Mouse (Mus musculus) lung, embryonic 14.5 days (tissue): ENCODE measurements at regions not wholly inside any gene's neighbourhood (a gene's known extent, or its start where the extent isn't known, plus 50 kb on each side); places are given as distances from the start of the nearest gene placed in this dataset.
A peak's percentile ranks its signal among the peaks of the same experiment; 100 is the strongest.

Source experiments
- ATAC-seq: fragments of 200-750 bp; cut with Nextera tagmentation; 2 replicates; pipeline ENCODE4 v1.8.0; 2017; ENCODE audit warnings: mild to moderate bottlenecking, moderate TSS enrichment, moderate library complexity; ENCODE audit not compliant: insufficient read depth
- DNase-seq: peaks from one replicate; pipeline ENCODE4 v3.0.0-alpha.2; 2015
- H3K27ac ChIP-seq: fragments of 300-500 bp; sonication (generic); 2 replicates; pipeline ENCODE4 v1.5.1; 2014; ENCODE audit warnings: low read depth, mild to moderate bottlenecking, moderate library complexity
- H3K27me3 ChIP-seq: fragments of 300-500 bp; sonication (generic); 2 replicates; pipeline ENCODE4 v1.6.1; 2014; ENCODE audit warnings: low read length, control low read depth; ENCODE audit not compliant: insufficient read depth
- H3K36me3 ChIP-seq: fragments of 300-500 bp; sonication (generic); 2 replicates; pipeline ENCODE4 v1.6.1; 2014; ENCODE audit warnings: control low read depth; ENCODE audit not compliant: insufficient read depth
- H3K4me1 ChIP-seq: fragments of 300-500 bp; sonication (generic); 2 replicates; pipeline ENCODE4 v1.6.1; 2014; ENCODE audit warnings: antibody characterized with exemption, control low read depth; ENCODE audit not compliant: insufficient read depth
- H3K4me2 ChIP-seq: fragments of 300-500 bp; sonication (generic); 2 replicates; pipeline ENCODE4 v1.6.1; 2014; ENCODE audit warnings: mild to moderate bottlenecking
- H3K4me3 ChIP-seq: fragments of 300-500 bp; sonication (generic); 2 replicates; pipeline ENCODE4 v1.5.1; 2014; ENCODE audit warnings: low read depth, low read length
- H3K9ac ChIP-seq: fragments of 300-500 bp; sonication (generic); 2 replicates; pipeline ENCODE4 v1.6.1; 2014
- H3K9me3 ChIP-seq: fragments of 300-500 bp; sonication (generic); 2 replicates; pipeline ENCODE4 v1.6.1; 2016; ENCODE audit warnings: low read depth, low read length, control low read depth
- CTCF ChIP-seq: IDR thresholded peaks from 2 replicates; pipeline ENCODE4 v1.5.1; 2016; ENCODE audit warnings: antibody characterized with exemption, low read depth
- WGBS: fragments of 180-500 bp; shearing (Covaris S2); extraction: QIAGEN DNeasy Blood & Tissue Kit; methylation state at CpG from one replicate; pipeline ENCODE4 v1.1.7; 2014; 5-methylcytosine and 5-hydroxymethylcytosine counted together

DNA sequence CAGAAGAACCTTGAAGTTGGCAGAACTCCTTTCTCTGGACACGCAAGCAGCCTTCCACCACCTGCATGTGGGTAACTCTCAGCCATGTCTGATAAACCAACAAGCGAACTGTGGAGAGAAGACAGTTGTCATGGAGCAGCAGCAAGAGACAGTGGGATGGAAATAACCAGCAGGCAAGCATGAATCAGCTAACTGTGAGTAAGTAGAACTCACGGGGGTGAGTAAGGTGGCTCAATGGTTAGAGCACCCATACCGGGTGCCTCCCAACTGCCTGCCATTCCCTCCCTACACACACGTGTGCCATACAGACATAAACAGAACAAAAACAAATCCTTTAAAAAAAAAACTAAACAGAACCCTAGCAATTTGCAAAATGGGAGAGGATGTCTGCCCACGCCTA is 191.5 kb downstream of the Cdc5l start:
- 86% methylated on average over 6 of the region's 6 CpGs for WGBS
- no peak overlapping the region for H3K9ac ChIP-seq
- H3K27me3 ChIP-seq: no peaks in the 10 kb centered on the region; the same call in 1 of the 2 replicates

DNA sequence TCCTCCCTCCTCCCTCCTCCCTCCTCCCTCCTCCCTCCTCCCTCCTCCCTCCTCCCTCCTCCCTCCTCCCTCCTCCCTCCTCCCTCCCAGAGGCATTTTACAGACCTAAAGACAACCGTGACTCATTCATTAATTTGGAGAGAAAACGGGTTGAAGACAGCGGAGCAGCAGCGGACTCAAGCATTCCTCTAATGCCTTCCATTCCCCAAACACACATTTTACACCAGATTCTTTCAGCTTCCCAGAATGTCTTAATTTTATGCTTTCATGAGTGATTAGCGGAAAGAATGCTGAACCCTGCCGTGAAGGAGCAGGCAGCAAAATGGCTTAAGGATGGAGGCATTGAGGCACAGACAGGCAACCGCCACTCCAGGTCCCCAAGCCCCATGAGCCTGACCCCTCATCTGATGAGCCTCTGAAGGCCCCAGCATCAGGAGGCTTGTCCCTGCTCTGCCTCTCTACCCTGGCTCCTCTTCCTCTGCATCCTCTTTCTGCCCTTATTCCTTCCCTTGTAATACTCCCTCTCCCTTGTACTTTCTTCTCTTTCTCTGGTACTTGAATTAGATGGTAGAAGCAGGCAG is 192.5 kb downstream of the Cdc5l start:
- peaks cover 4% of the 10 kb centered on the region; the same call in 1 of the 2 replicates for H3K9me3 ChIP-seq
- no peak overlapping the region for H3K27ac ChIP-seq
- H3K9ac ChIP-seq: no peak overlapping the region
- H3K4me2 ChIP-seq: no peak overlapping the region
- H3K36me3 ChIP-seq: no peaks in the 10 kb centered on the region
- no peak for TF ChIP-seq CTCF
- no peak overlapping the region for H3K4me3 ChIP-seq
- ATAC-seq (no peak), DNase-seq (no peak)
- peaks cover 4% of the 10 kb centered on the region; the same call in 1 of the 2 replicates for H3K4me1 ChIP-seq
- 43% methylated on average over 7 of the region's 7 CpGs for WGBS
- H3K27me3 ChIP-seq: no peaks in the 10 kb centered on the region; the same call in 1 of the 2 replicates

More for the DNA sequence above, 191.5 kb downstream of the Cdc5l start:
- Histone ChIP-seq H3K4me3 (no peak overlapping the region), H3K4me2 (no peak overlapping the region), H3K4me1 (peaks cover 4% of the 10 kb centered on the region; the same call in 1 of the 2 replicates), H3K27ac (no peak overlapping the region), H3K36me3 (no peaks in the 10 kb centered on the region), H3K9me3 (peaks cover 2% of the 10 kb centered on the region; the same call in 1 of the 2 replicates)
- TF ChIP-seq CTCF: no peak
- DNase-seq: no peak
- no peak for ATAC-seq

GRCm38 (mm10) chr17:45240545-45240944 is 193.0 kb downstream of the Cdc5l start:
- no peak overlapping the region for H3K4me2 ChIP-seq
- H3K27ac ChIP-seq: no peak overlapping the region
- ATAC-seq (no peak), DNase-seq (peak; percentile 49)
- peaks cover 4% of the 10 kb centered on the region; the same call in 1 of the 2 replicates for H3K4me1 ChIP-seq
- H3K9me3 ChIP-seq: peaks cover 4% of the 10 kb centered on the region; the same call in 1 of the 2 replicates
- no peak for TF ChIP-seq CTCF
- H3K27me3 ChIP-seq: no peaks in the 10 kb centered on the region; the same call in 1 of the 2 replicates
- 46% methylated on average over 6 of the region's 6 CpGs for WGBS
- no peak overlapping the region for H3K9ac ChIP-seq
- H3K36me3 ChIP-seq: no peaks in the 10 kb centered on the region
- no peak overlapping the region for H3K4me3 ChIP-seq

- no peak for DNase-seq
- H3K4me2 ChIP-seq: no peak overlapping the region
- H3K36me3 ChIP-seq: no peaks in the 10 kb centered on the region
- no peak for ATAC-seq
- H3K9ac ChIP-seq: no peak overlapping the region
- H3K4me3 ChIP-seq: no peak overlapping the region
- H3K9me3 ChIP-seq: peaks cover 4% of the 10 kb centered on the region; the same call in 1 of the 2 replicates
- WGBS: 79% methylated on average over 1 of the region's 1 CpGs
- no peaks in the 10 kb centered on the region for H3K4me1 ChIP-seq
- peak; percentile 52 for TF ChIP-seq CTCF
- no peaks in the 10 kb centered on the region for H3K27me3 ChIP-seq
- H3K27ac ChIP-seq: no peak overlapping the region
Measured at GRCm38 (mm10) chr17:45237246-45237645, 196.3 kb downstream of the Cdc5l start.

- TF ChIP-seq CTCF: no peak
- peaks cover 4% of the 10 kb centered on the region; the same call in 1 of the 2 replicates for H3K9me3 ChIP-seq
- H3K27me3 ChIP-seq: no peaks in the 10 kb centered on the region
- no peak overlapping the region for H3K9ac ChIP-seq
- DNase-seq (no peak), ATAC-seq (no peak)
- H3K36me3 ChIP-seq: no peaks in the 10 kb centered on the region
- no peaks in the 10 kb centered on the region for H3K4me1 ChIP-seq
- 74% methylated on average over 7 of the region's 7 CpGs for WGBS
- H3K27ac ChIP-seq: no peak overlapping the region
- H3K4me3 ChIP-seq: no peak overlapping the region
- H3K4me2 ChIP-seq: no peak overlapping the region
Measured at GRCm38 (mm10) chr17:45235401-45235800, 198.1 kb downstream of the Cdc5l start.

DNA sequence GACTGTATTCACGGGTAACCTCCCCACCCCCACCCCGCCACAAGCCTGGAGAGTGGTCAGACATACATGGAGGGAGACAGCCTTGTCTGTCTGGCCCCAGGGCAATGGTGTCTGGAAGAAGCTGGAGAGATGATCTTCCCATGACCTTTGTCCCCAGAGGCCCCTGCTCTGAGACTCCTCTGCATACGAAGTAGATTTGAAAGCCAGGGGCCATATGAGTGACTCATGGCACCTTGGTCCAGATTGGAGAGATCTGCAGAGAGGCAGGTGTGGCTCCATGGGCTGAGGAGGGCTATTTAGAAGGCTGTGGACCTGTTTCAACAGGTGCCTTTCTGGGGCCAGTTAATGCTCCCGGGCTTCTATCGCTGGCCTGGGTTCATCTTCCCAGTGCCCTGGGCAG is 200.7 kb downstream of the Cdc5l start:
- H3K4me1 ChIP-seq: no peaks in the 10 kb centered on the region
- 66% methylated on average over 5 of the region's 5 CpGs for WGBS
- no peak for ATAC-seq

DNA sequence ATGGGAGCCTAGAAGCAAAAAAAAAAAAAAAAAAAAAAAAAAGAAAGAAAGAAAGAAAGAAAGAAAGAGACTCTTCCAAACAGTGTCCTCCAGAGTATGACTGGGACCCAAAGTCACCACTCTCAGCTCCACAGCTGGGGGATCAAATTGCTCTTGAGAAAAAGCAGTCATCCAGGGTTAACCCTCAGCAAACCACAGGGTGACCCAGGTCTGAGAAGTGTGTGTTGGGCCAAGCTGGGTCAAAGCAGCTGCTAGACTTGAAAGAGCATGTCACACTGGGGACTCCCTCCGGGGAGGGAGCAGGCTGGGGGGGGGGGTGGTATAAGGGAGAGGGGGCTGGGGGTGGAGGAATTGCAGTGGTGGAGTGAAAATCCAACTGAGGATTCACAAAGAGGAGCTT is 206.3 kb downstream of the Cdc5l start:
- peak; percentile 17; the same call in 1 of the 2 replicates for ATAC-seq
- DNase-seq: no peak
- H3K27me3 ChIP-seq: no peaks in the 10 kb centered on the region
- no peaks in the 10 kb centered on the region for H3K36me3 ChIP-seq
- no peaks in the 10 kb centered on the region for H3K9me3 ChIP-seq
- no peak overlapping the region for H3K4me3 ChIP-seq
- 0% methylated on average over 1 of the region's 1 CpGs for WGBS
- H3K4me1 ChIP-seq: no peaks in the 10 kb centered on the region
- H3K4me2 ChIP-seq: no peak overlapping the region
- no peak overlapping the region for H3K9ac ChIP-seq
- no peak overlapping the region for H3K27ac ChIP-seq
- no peak for TF ChIP-seq CTCF

More for the DNA sequence above, 200.7 kb downstream of the Cdc5l start:
- Histone ChIP-seq H3K9ac (no peak overlapping the region), H3K9me3 (peaks cover 4% of the 10 kb centered on the region; the same call in 1 of the 2 replicates), H3K27me3 (no peaks in the 10 kb centered on the region), H3K4me2 (no peak overlapping the region), H3K36me3 (no peaks in the 10 kb centered on the region), H3K27ac (no peak overlapping the region), H3K4me3 (no peak overlapping the region)
- TF ChIP-seq CTCF: no peak
- DNase-seq: no peak
